In the genomic region with DNA sequence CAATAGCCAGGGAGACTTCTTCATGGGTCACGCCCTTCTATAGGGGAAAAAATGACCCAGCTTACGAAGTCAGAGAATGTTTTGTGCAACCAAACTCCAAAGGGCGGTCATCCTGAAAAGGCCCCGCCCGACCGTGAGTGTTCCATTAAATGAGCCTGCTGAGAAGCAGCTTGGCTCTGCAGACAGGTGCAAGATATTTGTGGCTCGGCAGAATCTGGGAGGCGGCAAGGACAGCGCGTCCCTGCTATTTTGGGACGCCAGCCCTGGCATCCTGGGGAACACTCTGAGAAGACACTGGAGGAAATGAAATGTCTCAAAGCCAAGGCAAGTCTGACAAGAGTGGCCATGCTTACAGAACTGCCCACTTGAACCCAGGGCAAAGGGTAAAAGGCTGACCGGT, we compare ENCODE assay signal across 12 mouse cellular contexts. TPM values are rescaled to one million over a fixed set of nuclear protein-coding genes. Genes with fewer than 3 reads are reported as not detected.
DNase-seq lines count a peak whose midpoint lies in the region; ATAC-seq lines count a peak whose summit lies in the region.
"Had no signal": no experiment of that assay in that cellular context is flagged by ENCODE, and none has a peak within 500 bp of the region (broad histone marks: within the 10 kb centered on the region; RNA-seq: fewer than 3 reads in every experiment).

No protein-coding gene starts in this region.

- ATAC-seq in activated CD4-positive, CD25-positive, alpha-beta regulatory T cell, adult 4 months, result no peak

- peak; percentile 74 for DNase-seq in right cerebral cortex, adult 18-20 months
- no peak for DNase-seq in right cerebral cortex, postnatal 4 days
- peak; percentile 53 for DNase-seq in heart, adult 8-10 months (ENCODE audit: low spot score)
- DNase-seq in left cerebral cortex, adult 18-20 months (ENCODE audit: low spot score in 2 of 2), result peak; percentile 64 to 69
- DNase-seq in thymus, postnatal 0 days (ENCODE audit: low spot score), result no peak
- DNase-seq in spleen, postnatal 36 days (ENCODE audit: low spot score in 2 of 2), result no peak

RNA-seq across cellular contexts. Expression of gene AC141477.1, which starts 23.4 kb away (rescaled TPM):
- 1 to 10 TPM in 1 of 4 experiments, not detected in 3; 3.1 TPM for total RNA-seq in heart, adult 8-10 months (2022)
- not detected for total RNA-seq in left cerebral cortex, adult 18-20 months (2021)
- 1.5 TPM in 1 of 2 replicates, not detected in the other for polyA plus RNA-seq in thymus, postnatal 0 days (2015; fragmentation: Nextera tagmentation; extraction: Ambion mirVana)
- 1 to 10 TPM in 1 of 2 experiments, not detected in 1; 3.0 TPM for polyA plus RNA-seq in activated CD4-positive, CD25-positive, alpha-beta regulatory T cell, adult 4 months (2017; shearing (Covaris generic))
- total RNA-seq: ES-E14 had no signal
- polyA plus RNA-seq: embryonic facial prominence, embryonic 15.5 days; hindbrain, embryonic 14.5 days; neural tube, embryonic 12.5 days; testis, adult 2 months had no signal

RNA-seq across cellular contexts. Expression of gene Pcnt, which starts 25.8 kb away (rescaled TPM):
- 10 to 100 TPM; 46.5 to 61.5 (median 54.6) TPM for total RNA-seq in heart, adult 8-10 months (2022)
- total RNA-seq in left cerebral cortex, adult 18-20 months (2021), result 10 to 100 TPM; 22.2 to 29.9 TPM
- 14.8 and 17.5 TPM in 2 replicates for polyA plus RNA-seq in thymus, postnatal 0 days (2015; fragmentation: Nextera tagmentation; extraction: Ambion mirVana)
- polyA plus RNA-seq in activated CD4-positive, CD25-positive, alpha-beta regulatory T cell, adult 4 months (2017; shearing (Covaris generic)), result 10 to 100 TPM; 12.5 to 13.3 TPM

RNA-seq across cellular contexts. Expression of gene 2610028H24Rik, which starts 32.1 kb away (rescaled TPM):
- total RNA-seq in heart, adult 8-10 months (2022), result under 1 TPM in 3 of 4 experiments, not detected in 1; 0.22 to 0.49 (median 0.25) TPM
- total RNA-seq in left cerebral cortex, adult 18-20 months (2021), result not detected
- polyA plus RNA-seq in thymus, postnatal 0 days (2015; fragmentation: Nextera tagmentation; extraction: Ambion mirVana), result 0.26 and 0.47 TPM in 2 replicates
- not detected for polyA plus RNA-seq in activated CD4-positive, CD25-positive, alpha-beta regulatory T cell, adult 4 months (2017; shearing (Covaris generic))
- polyA plus RNA-seq: hindbrain, embryonic 14.5 days; neural tube, embryonic 12.5 days had no signal

RNA-seq across cellular contexts. Expression of gene Mcm3ap, which starts 51.9 kb away (rescaled TPM):
- 10 to 100 TPM; 23.8 to 28.8 (median 25.4) TPM for total RNA-seq in heart, adult 8-10 months (2022)
- total RNA-seq in left cerebral cortex, adult 18-20 months (2021), result 10 to 100 TPM; 51.7 to 53.7 TPM
- 63.1 and 63.7 TPM in 2 replicates for polyA plus RNA-seq in thymus, postnatal 0 days (2015; fragmentation: Nextera tagmentation; extraction: Ambion mirVana)
- polyA plus RNA-seq in activated CD4-positive, CD25-positive, alpha-beta regulatory T cell, adult 4 months (2017; shearing (Covaris generic)), result 10 to 100 TPM; 41.6 to 57.9 TPM

RNA-seq across cellular contexts. Expression of gene Ybey, which starts 52.1 kb away (rescaled TPM):
- 1 to 10 TPM; 2.9 to 4.0 (median 3.7) TPM for total RNA-seq in heart, adult 8-10 months (2022)
- 1 to 10 TPM; 4.5 TPM for total RNA-seq in left cerebral cortex, adult 18-20 months (2021)
- 5.6 and 6.3 TPM in 2 replicates for polyA plus RNA-seq in thymus, postnatal 0 days (2015; fragmentation: Nextera tagmentation; extraction: Ambion mirVana)
- polyA plus RNA-seq in activated CD4-positive, CD25-positive, alpha-beta regulatory T cell, adult 4 months (2017; shearing (Covaris generic)), result 1 to 10 TPM; 2.6 to 3.0 TPM

Comparison
In these comparisons a context has a peak if more than half of its experiments do, and no peak if none do; other contexts are left out.
1. DNase-seq: peak in right cerebral cortex, adult 18-20 months (single experiment), heart, adult 8-10 months (single experiment) and left cerebral cortex, adult 18-20 months (2 of 2); none in right cerebral cortex, postnatal 4 days (single experiment), thymus, postnatal 0 days (single experiment) and spleen, postnatal 36 days (0 of 2).